Mouse (Mus musculus): ENCODE measurements around the gene Tbc1d1. TPM values are rescaled to one million over a fixed set of nuclear protein-coding genes. Genes with fewer than 3 reads are reported as not detected.

Tbc1d1 gene
- polyA plus RNA-seq, 1 experiment from 2014 or later: 32.3 TPM

GRCm38 (mm10) chr5:64295621-64296020 is 139.5 kb downstream of the Tbc1d1 start:
- no peak for ATAC-seq
- H3K4me3 ChIP-seq (ENCODE audit: low read length): no peak overlapping the region
- no peak overlapping the region for H3K4me2 ChIP-seq (ENCODE audit: low read depth, low read length)
- H3K36me3 ChIP-seq (ENCODE audit: control insufficient read depth, insufficient read depth, low read length): peaks cover 2% of the 10 kb centered on the region; the same call in 1 of the 2 replicates
- H3K27ac ChIP-seq (ENCODE audit: low read length): no peak overlapping the region
- no peak overlapping the region for H3K9ac ChIP-seq (ENCODE audit: low read depth, low read length)
- H3K9me3 ChIP-seq (ENCODE audit: control insufficient read depth, low read length): no peaks in the 10 kb centered on the region
- H3K4me1 ChIP-seq (ENCODE audit: control insufficient read depth, insufficient read depth, low read length): peaks cover 20% of the 10 kb centered on the region
- H3K27me3 ChIP-seq (replicated peaks; ENCODE audit: control insufficient read depth, insufficient read depth, low read length): no peaks in the 10 kb centered on the region

GRCm38 (mm10) chr5:64296328-64296727 is 140.2 kb downstream of the Tbc1d1 start:
- Histone ChIP-seq H3K4me1 (ENCODE audit: control insufficient read depth, insufficient read depth, low read length) (peaks cover 20% of the 10 kb centered on the region), H3K4me3 (ENCODE audit: low read length) (no peak overlapping the region), H3K36me3 (ENCODE audit: control insufficient read depth, insufficient read depth, low read length) (peaks cover 2% of the 10 kb centered on the region; the same call in 1 of the 2 replicates), H3K27me3 (replicated peaks; ENCODE audit: control insufficient read depth, insufficient read depth, low read length) (no peaks in the 10 kb centered on the region), H3K27ac (ENCODE audit: low read length) (no peak overlapping the region), H3K9me3 (ENCODE audit: control insufficient read depth, low read length) (no peaks in the 10 kb centered on the region), H3K4me2 (ENCODE audit: low read depth, low read length) (no peak overlapping the region), H3K9ac (ENCODE audit: low read depth, low read length) (no peak overlapping the region)
- ATAC-seq: no peak
- WGBS: 83% methylated on average over 7 of the region's 7 CpGs

- ATAC-seq: no peak; the same call in 1 of the 2 replicates
- Histone ChIP-seq H3K9ac (ENCODE audit: low read depth, low read length) (no peak overlapping the region), H3K4me1 (ENCODE audit: control insufficient read depth, insufficient read depth, low read length) (peaks cover 20% of the 10 kb centered on the region), H3K36me3 (ENCODE audit: control insufficient read depth, insufficient read depth, low read length) (peaks cover 2% of the 10 kb centered on the region; the same call in 1 of the 2 replicates), H3K27ac (ENCODE audit: low read length) (no peak overlapping the region), H3K4me3 (ENCODE audit: low read length) (no peak overlapping the region), H3K9me3 (ENCODE audit: control insufficient read depth, low read length) (no peaks in the 10 kb centered on the region), H3K4me2 (ENCODE audit: low read depth, low read length) (no peak overlapping the region), H3K27me3 (replicated peaks; ENCODE audit: control insufficient read depth, insufficient read depth, low read length) (no peaks in the 10 kb centered on the region)
- WGBS: 79% methylated on average over 4 of the region's 4 CpGs
Observed at GRCm38 (mm10) chr5:64297100-64297499, 141.0 kb downstream of the Tbc1d1 start.

GRCm38 (mm10) chr5:64298331-64299036 is 142.4 kb downstream of the Tbc1d1 start:
- peaks cover 20% of the 10 kb centered on the region for H3K4me1 ChIP-seq (ENCODE audit: control insufficient read depth, insufficient read depth, low read length)
- 46% methylated on average over 20 of the region's 20 CpGs for WGBS
- no peak overlapping the region for H3K9ac ChIP-seq (ENCODE audit: low read depth, low read length)
- H3K9me3 ChIP-seq (ENCODE audit: control insufficient read depth, low read length): no peaks in the 10 kb centered on the region
- H3K4me3 ChIP-seq (ENCODE audit: low read length): no peak overlapping the region
- ATAC-seq: peak; percentile 65
- H3K27ac ChIP-seq (ENCODE audit: low read length): peak overlapping the region; percentile 84
- peaks cover under 1% of the 10 kb centered on the region; the same call in 1 of the 2 replicates for H3K36me3 ChIP-seq (ENCODE audit: control insufficient read depth, insufficient read depth, low read length)
- H3K4me2 ChIP-seq (ENCODE audit: low read depth, low read length): no peak overlapping the region
- H3K27me3 ChIP-seq (replicated peaks; ENCODE audit: control insufficient read depth, insufficient read depth, low read length): no peaks in the 10 kb centered on the region

GRCm38 (mm10) chr5:64299508-64300324 is 143.6 kb downstream of the Tbc1d1 start:
- 51% methylated on average over 7 of the region's 7 CpGs for WGBS
- ATAC-seq: peak; percentile 84
- no peaks in the 10 kb centered on the region for H3K36me3 ChIP-seq (ENCODE audit: control insufficient read depth, insufficient read depth, low read length)

GRCm38 (mm10) chr5:64301246-64301645 is 145.1 kb downstream of the Tbc1d1 start:
- H3K4me1 ChIP-seq (ENCODE audit: control insufficient read depth, insufficient read depth, low read length): peaks cover 20% of the 10 kb centered on the region
- no peaks in the 10 kb centered on the region for H3K27me3 ChIP-seq (replicated peaks; ENCODE audit: control insufficient read depth, insufficient read depth, low read length)
- H3K4me3 ChIP-seq (ENCODE audit: low read length): no peak overlapping the region
- no peaks in the 10 kb centered on the region for H3K9me3 ChIP-seq (ENCODE audit: control insufficient read depth, low read length)
- no peak overlapping the region for H3K4me2 ChIP-seq (ENCODE audit: low read depth, low read length)
- no peak overlapping the region for H3K9ac ChIP-seq (ENCODE audit: low read depth, low read length)
- no peak for ATAC-seq
- 77% methylated on average over 4 of the region's 4 CpGs for WGBS
- peaks cover 4% of the 10 kb centered on the region; the same call in 1 of the 2 replicates for H3K36me3 ChIP-seq (ENCODE audit: control insufficient read depth, insufficient read depth, low read length)
- H3K27ac ChIP-seq (ENCODE audit: low read length): no peak overlapping the region

More at GRCm38 (mm10) chr5:64299508-64300324, 143.6 kb downstream of the Tbc1d1 start:
- H3K4me1 ChIP-seq (ENCODE audit: control insufficient read depth, insufficient read depth, low read length): peaks cover 20% of the 10 kb centered on the region
- peak overlapping the region; percentile 84 for H3K27ac ChIP-seq (ENCODE audit: low read length)
- H3K9ac ChIP-seq (ENCODE audit: low read depth, low read length): peak overlapping the region; percentile 38; the same call in 1 of the 2 replicates
- H3K4me2 ChIP-seq (ENCODE audit: low read depth, low read length): no peak overlapping the region
- no peak overlapping the region for H3K4me3 ChIP-seq (ENCODE audit: low read length)
- H3K27me3 ChIP-seq (replicated peaks; ENCODE audit: control insufficient read depth, insufficient read depth, low read length): no peaks in the 10 kb centered on the region
- no peaks in the 10 kb centered on the region for H3K9me3 ChIP-seq (ENCODE audit: control insufficient read depth, low read length)

GRCm38 (mm10) chr5:64307289-64307688 is 151.2 kb downstream of the Tbc1d1 start:
- no peaks in the 10 kb centered on the region for H3K9me3 ChIP-seq (ENCODE audit: control insufficient read depth, low read length)
- H3K36me3 ChIP-seq (ENCODE audit: control insufficient read depth, insufficient read depth, low read length): peaks cover 13% of the 10 kb centered on the region
- ATAC-seq: no peak
- no peak overlapping the region for H3K27ac ChIP-seq (ENCODE audit: low read length)
- no peak overlapping the region for H3K4me3 ChIP-seq (ENCODE audit: low read length)
- no peaks in the 10 kb centered on the region for H3K27me3 ChIP-seq (replicated peaks; ENCODE audit: control insufficient read depth, insufficient read depth, low read length)
- H3K9ac ChIP-seq (ENCODE audit: low read depth, low read length): no peak overlapping the region
- peaks cover 5% of the 10 kb centered on the region; the same call in 1 of the 2 replicates for H3K4me1 ChIP-seq (ENCODE audit: control insufficient read depth, insufficient read depth, low read length)
- 97% methylated on average over 2 of the region's 2 CpGs for WGBS
- no peak overlapping the region for H3K4me2 ChIP-seq (ENCODE audit: low read depth, low read length)

GRCm38 (mm10) chr5:64312295-64312694 is 156.2 kb downstream of the Tbc1d1 start:
- H3K27me3 ChIP-seq (replicated peaks; ENCODE audit: control insufficient read depth, insufficient read depth, low read length): no peaks in the 10 kb centered on the region
- H3K9me3 ChIP-seq (ENCODE audit: control insufficient read depth, low read length): no peaks in the 10 kb centered on the region
- H3K4me1 ChIP-seq (ENCODE audit: control insufficient read depth, insufficient read depth, low read length): peaks cover 19% of the 10 kb centered on the region
- no peak overlapping the region for H3K4me3 ChIP-seq (ENCODE audit: low read length)
- no peak overlapping the region for H3K9ac ChIP-seq (ENCODE audit: low read depth, low read length)
- WGBS: 61% methylated on average over 5 of the region's 5 CpGs
- no peak for ATAC-seq
- H3K36me3 ChIP-seq (ENCODE audit: control insufficient read depth, insufficient read depth, low read length): peaks cover 10% of the 10 kb centered on the region
- no peak overlapping the region for H3K27ac ChIP-seq (ENCODE audit: low read length)
- H3K4me2 ChIP-seq (ENCODE audit: low read depth, low read length): no peak overlapping the region

- H3K27ac ChIP-seq (ENCODE audit: low read length): peak overlapping the region; percentile 40; the same call in 1 of the 2 replicates
Observed at GRCm38 (mm10) chr5:64313481-64313880, 157.4 kb downstream of the Tbc1d1 start.

More at GRCm38 (mm10) chr5:64313481-64313880, 157.4 kb downstream of the Tbc1d1 start:
- H3K4me3 ChIP-seq (ENCODE audit: low read length): no peak overlapping the region
- peaks cover 19% of the 10 kb centered on the region for H3K4me1 ChIP-seq (ENCODE audit: control insufficient read depth, insufficient read depth, low read length)
- no peaks in the 10 kb centered on the region for H3K27me3 ChIP-seq (replicated peaks; ENCODE audit: control insufficient read depth, insufficient read depth, low read length)
- ATAC-seq: peak; percentile 73
- H3K9ac ChIP-seq (ENCODE audit: low read depth, low read length): no peak overlapping the region
- H3K9me3 ChIP-seq (ENCODE audit: control insufficient read depth, low read length): no peaks in the 10 kb centered on the region
- 69% methylated on average over 1 of the region's 1 CpGs for WGBS
- H3K4me2 ChIP-seq (ENCODE audit: low read depth, low read length): no peak overlapping the region
- H3K36me3 ChIP-seq (ENCODE audit: control insufficient read depth, insufficient read depth, low read length): peaks cover 10% of the 10 kb centered on the region

All from intestine, embryonic 16.5 days (tissue).